Mouse (Mus musculus) cerebellum, postnatal 25 days (tissue): ENCODE data around the gene Pnmal2.
A peak's percentile ranks its signal among the peaks of the same experiment; 100 is the strongest.

ENCODE experiments used
- DNase-seq, 2 experiments: peaks; one replicate each; pipeline ENCODE4 v3.0.0; 2021; ENCODE audit warnings: mixed read lengths in 2 of 2

The Pnmal2 gene

GRCm38 (mm10) chr7:16944061-16944807 lies at the start of gene Pnmal2:
Gene Pnmal2, plus strand, starts transcription at chr7:16944682.
- DNase-seq, result peak; percentile 93 to 96

- DNase-seq, result peak; percentile 90 to 92
Observed at GRCm38 (mm10) chr7:16895000-16895399, 49.5 kb upstream of the Pnmal2 start.

GRCm38 (mm10) chr7:16895511-16895910 lies 49.0 kb upstream of the Pnmal2 start:
- no peak for DNase-seq

- no peak for DNase-seq
Observed at GRCm38 (mm10) chr7:16900526-16900925, 44.0 kb upstream of the Pnmal2 start.

- no peak for DNase-seq
Observed at GRCm38 (mm10) chr7:16903439-16903955, 41.0 kb upstream of the Pnmal2 start.

GRCm38 (mm10) chr7:16904120-16904675 lies 40.3 kb upstream of the Pnmal2 start:
- no peak for DNase-seq

GRCm38 (mm10) chr7:16905491-16906021 lies 38.9 kb upstream of the Pnmal2 start:
- DNase-seq, result no peak

GRCm38 (mm10) chr7:16906281-16906680 lies 38.2 kb upstream of the Pnmal2 start, which contains the start of gene Ptgir:
Gene Ptgir, plus strand, starts transcription at chr7:16906490.
- no peak for DNase-seq

- DNase-seq, result no peak
Observed at GRCm38 (mm10) chr7:16906889-16907559, 37.5 kb upstream of the Pnmal2 start.

GRCm38 (mm10) chr7:16907842-16908241 lies 36.6 kb upstream of the Pnmal2 start:
- no peak for DNase-seq

- DNase-seq, result no peak
Observed at GRCm38 (mm10) chr7:16908367-16908766, 36.1 kb upstream of the Pnmal2 start.

- DNase-seq, result no peak
Observed at GRCm38 (mm10) chr7:16908859-16909258, 35.6 kb upstream of the Pnmal2 start.

GRCm38 (mm10) chr7:16909909-16910308 lies 34.6 kb upstream of the Pnmal2 start:
- DNase-seq, result no peak

- DNase-seq, result no peak
Observed at GRCm38 (mm10) chr7:16911904-16912303, 32.6 kb upstream of the Pnmal2 start.

- DNase-seq, result no peak
Observed at GRCm38 (mm10) chr7:16912360-16912759, 32.1 kb upstream of the Pnmal2 start.

- peak; percentile 77 to 86 for DNase-seq
Observed at GRCm38 (mm10) chr7:16913806-16914452, 30.6 kb upstream of the Pnmal2 start.

GRCm38 (mm10) chr7:16914453-16915343 lies 29.8 kb upstream of the Pnmal2 start:
- DNase-seq, result peak; percentile 28 to 42

- DNase-seq, result peak; percentile 46 to 51
Observed at GRCm38 (mm10) chr7:16915461-16916340, 28.8 kb upstream of the Pnmal2 start.

GRCm38 (mm10) chr7:16916342-16917265 lies 27.9 kb upstream of the Pnmal2 start:
- peak; percentile 54 to 75 for DNase-seq

- DNase-seq, result no peak
Observed at GRCm38 (mm10) chr7:16917447-16917846, 27.0 kb upstream of the Pnmal2 start.
